Comparison of ENCODE assay signal across 18 mouse cellular contexts in the genomic region with DNA sequence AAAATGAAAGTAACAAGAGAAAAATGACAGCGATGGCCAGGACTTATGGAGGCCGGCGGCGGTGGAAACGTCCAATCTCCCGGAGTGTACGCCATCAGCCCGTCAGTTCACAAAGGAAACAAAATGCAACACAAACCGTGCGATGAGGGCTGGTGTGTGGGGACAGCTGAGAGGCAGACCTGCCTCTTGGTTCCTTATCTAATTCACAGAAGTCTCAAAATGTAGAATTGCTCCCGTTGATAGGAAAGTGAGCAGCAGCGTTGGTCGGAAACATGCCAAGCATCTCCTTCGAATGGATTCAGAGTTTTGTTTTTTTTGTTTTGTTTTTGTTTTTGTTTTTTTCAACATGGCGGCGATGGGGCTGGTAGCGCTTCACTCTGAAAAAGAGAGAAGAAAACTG.
"Had no signal": no experiment of that assay in that cellular context is flagged by ENCODE, and none has a peak within 500 bp of the region (broad histone marks: within the 10 kb centered on the region; RNA-seq: fewer than 3 reads in every experiment).

No protein-coding gene starts in this region.

- H3K27me3 ChIP-seq: lung, embryonic 15.5 days; midbrain, embryonic 12.5 days; midbrain, embryonic 15.5 days; neural tube, embryonic 12.5 days; neural tube, embryonic 15.5 days had no signal

- H3K27ac ChIP-seq: layer of hippocampus, adult 2 months; lung, embryonic 15.5 days; midbrain, embryonic 12.5 days; midbrain, embryonic 15.5 days; neural tube, embryonic 12.5 days; neural tube, embryonic 15.5 days had no signal

- H3K4me2 ChIP-seq: lung, embryonic 15.5 days; midbrain, embryonic 12.5 days; midbrain, embryonic 15.5 days; neural tube, embryonic 12.5 days; neural tube, embryonic 15.5 days had no signal

- H3K4me3 ChIP-seq: layer of hippocampus, adult 2 months; lung, embryonic 15.5 days; midbrain, embryonic 12.5 days; midbrain, embryonic 15.5 days; neural tube, embryonic 12.5 days; neural tube, embryonic 15.5 days had no signal

- H3K9me3 ChIP-seq: lung, embryonic 15.5 days; midbrain, embryonic 12.5 days; midbrain, embryonic 15.5 days; neural tube, embryonic 12.5 days; neural tube, embryonic 15.5 days had no signal

- DNase-seq: kidney, adult 11 months; kidney, adult 9 months; kidney, postnatal 14 days; layer of hippocampus, adult 9-11 months; lung, adult 18-20 months; lung, postnatal 10 days; lung, postnatal 36 days; right cerebral cortex, adult 18-20 months; right cerebral cortex, postnatal 14 days; right cerebral cortex, postnatal 4 days; thymus, postnatal 4 days had no signal

- H3K9ac ChIP-seq: lung, embryonic 15.5 days; midbrain, embryonic 12.5 days; midbrain, embryonic 15.5 days; neural tube, embryonic 12.5 days; neural tube, embryonic 15.5 days had no signal

- ATAC-seq: inflammation-experienced regulatory T-cells, adult 6 months; midbrain, embryonic 15.5 days had no signal
